Mouse (Mus musculus) urinary bladder, postnatal 14 days (tissue): ENCODE data around the gene 1110004F10Rik.

Experiments
- DNase-seq: peaks from one replicate; pipeline ENCODE4 v3.0.0; 2021; ENCODE audit warnings: low spot score

1110004F10Rik gene

GRCm38 (mm10) chr7:116145030-116145429 is 105.8 kb downstream of the 1110004F10Rik start:
- no peak for DNase-seq

- no peak for DNase-seq
Observed at GRCm38 (mm10) chr7:116147114-116147513, 107.9 kb downstream of the 1110004F10Rik start.

- no peak for DNase-seq
Observed at GRCm38 (mm10) chr7:116149568-116149967, 110.4 kb downstream of the 1110004F10Rik start.

GRCm38 (mm10) chr7:116153781-116154368 is 114.7 kb downstream of the 1110004F10Rik start:
- DNase-seq: no peak
